Mouse (Mus musculus): Measurements from ENCODE around the gene Mocs3. TPM values are rescaled to one million over a fixed set of nuclear protein-coding genes. Genes with fewer than 3 reads are reported as not detected.

Gene Mocs3
- total RNA-seq, 2 experiments from 2014 or later = 16.7 to 17.4 TPM

DNA sequence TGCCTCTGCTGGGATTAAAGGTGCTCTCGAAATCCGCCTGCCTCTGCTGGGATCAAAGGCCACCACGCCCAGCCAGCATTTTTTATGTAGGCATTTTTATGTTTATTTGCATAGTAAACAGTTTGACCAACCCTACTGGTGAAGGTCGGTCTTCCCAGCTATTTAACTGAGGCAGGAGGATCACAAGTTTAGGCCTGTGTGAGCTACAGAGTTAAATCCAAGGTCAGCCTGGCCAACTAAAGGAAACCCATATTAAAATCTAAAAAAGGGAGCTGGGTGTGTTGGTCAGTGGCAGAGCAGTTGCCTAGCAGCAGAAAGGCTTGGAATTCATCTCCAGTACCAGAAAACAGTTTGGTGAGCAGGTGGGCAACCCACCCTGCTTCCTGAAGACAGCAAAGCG lies 2.9 kb downstream of the Mocs3 start:
- DNase-seq (ENCODE audit: low spot score in 2 of 2) = no peak

DNA sequence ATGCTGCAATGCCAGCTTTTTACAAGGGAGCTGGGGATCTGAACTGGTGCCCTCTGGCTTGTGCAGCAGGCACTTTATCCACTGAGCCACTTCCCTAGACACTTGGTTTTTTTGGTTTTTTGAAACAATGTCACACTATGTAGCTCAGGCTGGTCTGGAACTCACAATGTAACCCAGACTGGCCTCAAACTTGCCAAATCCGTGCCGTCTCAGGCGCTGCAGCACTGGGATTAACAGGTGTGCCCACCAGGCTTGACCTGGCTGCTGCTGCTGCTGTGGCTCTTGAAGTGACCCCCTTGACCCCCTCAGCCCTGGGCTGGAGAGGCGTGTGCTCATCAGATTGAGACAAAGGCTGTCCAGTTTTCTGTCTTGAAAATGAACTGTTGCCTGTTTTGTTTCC lies 7.9 kb downstream of the Mocs3 start:
- DNase-seq (ENCODE audit: low spot score in 2 of 2) = no peak

DNA sequence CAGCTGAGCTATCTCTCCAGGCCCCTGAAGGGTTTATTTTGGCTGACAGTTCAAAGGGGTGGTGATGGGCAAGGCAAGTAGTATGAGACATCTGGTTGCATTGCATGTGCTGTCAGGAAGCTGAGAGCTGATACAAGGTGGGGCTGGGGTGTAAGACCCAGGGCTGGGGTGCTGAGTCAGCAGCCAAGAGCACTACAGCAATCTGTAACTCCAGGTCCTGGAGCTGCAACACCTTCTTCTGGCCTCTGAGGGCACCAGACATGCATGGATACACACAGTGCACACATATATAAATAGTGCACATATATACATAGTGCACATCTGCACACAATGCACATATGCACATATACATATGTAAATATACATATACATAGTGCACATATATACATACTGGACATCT lies 12.4 kb downstream of the Mocs3 start:
- no peak for DNase-seq (ENCODE audit: low spot score in 2 of 2)

DNA sequence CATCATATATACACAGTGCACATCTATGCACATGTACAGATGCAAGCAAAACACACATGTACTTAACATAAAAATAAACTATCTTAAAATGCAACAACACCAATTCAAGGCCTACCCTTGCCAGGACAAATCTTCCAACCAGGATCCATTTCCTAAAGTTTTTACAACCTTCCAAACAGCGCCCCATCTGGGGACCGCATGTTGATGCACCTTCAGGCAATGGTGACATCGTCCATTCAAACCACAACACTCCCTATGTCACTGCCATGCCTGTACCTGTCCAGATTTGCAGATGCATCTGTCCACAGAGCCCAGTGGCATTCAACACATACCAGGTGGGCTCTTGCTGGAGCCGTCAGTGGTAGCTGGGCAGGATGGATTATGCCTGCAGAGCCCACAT lies 12.9 kb downstream of the Mocs3 start:
- DNase-seq (ENCODE audit: low spot score in 2 of 2) = no peak

DNA sequence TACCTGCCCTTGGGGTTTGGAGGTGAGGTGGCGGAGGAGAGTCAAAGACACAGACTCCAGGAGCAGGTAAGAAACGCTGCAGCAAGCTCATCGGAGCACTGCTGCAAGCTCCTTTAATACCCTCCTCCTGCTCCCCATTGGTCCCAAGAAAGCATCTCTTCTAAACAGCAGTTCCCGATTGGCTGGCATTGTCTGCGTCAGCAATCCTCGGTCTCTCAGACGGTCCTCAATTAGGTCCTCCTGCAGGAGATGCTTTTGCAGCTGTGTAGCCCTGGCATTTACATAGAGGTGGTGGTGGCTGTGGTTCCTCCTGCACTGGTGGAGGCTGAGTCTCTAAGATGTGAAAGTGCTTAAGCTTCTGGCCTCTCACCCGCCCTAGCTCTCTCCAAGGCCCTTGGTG lies 15.1 kb downstream of the Mocs3 start:
- no peak for DNase-seq (ENCODE audit: low spot score in 2 of 2)

DNA sequence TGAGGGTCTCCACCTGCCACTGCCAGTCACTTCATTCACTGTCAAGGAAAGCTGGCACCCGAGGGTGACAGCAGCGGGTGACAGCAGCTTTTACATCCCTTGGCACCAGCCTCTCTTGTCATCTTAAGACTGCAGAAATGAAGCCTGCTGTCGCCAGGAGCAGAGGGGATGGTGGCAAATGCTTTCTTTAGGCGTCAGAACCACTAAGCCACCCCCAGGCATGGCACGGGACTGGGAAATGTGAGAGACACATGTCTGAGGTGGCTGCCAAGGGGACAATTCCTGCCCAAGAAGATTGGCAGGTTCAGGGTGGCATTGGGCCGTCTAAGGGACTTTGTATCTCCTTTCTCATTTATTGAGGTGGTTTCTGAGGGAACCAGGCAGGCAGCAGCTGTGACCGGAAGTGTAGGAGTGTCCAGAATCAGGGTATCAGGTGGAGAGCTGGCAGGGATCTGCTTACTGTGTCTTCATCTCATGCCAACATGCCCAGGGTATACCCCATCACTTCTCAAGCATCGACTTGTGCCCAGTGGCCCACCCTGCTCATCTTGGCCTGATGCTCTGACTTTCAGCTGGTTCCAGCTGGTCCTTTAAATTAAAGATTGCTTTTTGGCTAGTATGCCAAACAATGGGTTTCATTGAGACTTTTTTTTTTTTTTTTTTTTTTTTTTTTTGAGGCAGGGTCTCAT lies 17.9 kb downstream of the Mocs3 start:
- DNase-seq (ENCODE audit: low spot score in 2 of 2) = peak; percentile 17 to 40

DNA sequence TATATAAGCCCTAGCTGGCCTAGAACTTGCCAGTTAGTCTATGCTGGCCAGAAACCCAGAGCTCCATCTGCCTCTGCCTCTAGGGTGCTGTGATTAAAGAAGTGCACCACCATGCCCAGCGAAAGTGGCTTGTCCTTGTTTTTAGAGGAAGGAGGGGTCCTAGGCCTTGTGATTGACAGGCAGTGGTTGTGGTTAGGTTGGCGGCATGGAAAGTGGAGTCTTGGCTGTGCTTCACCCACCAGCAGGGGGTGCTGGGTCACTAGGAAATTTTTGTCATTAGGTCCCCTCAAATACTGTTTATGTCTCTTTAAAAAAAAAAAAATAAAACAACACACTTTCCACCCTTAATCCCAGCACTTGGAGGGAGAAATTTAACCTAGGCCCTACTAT lies 18.4 kb downstream of the Mocs3 start:
- peak; percentile 29 to 40 for DNase-seq (ENCODE audit: low spot score in 2 of 2)

DNA sequence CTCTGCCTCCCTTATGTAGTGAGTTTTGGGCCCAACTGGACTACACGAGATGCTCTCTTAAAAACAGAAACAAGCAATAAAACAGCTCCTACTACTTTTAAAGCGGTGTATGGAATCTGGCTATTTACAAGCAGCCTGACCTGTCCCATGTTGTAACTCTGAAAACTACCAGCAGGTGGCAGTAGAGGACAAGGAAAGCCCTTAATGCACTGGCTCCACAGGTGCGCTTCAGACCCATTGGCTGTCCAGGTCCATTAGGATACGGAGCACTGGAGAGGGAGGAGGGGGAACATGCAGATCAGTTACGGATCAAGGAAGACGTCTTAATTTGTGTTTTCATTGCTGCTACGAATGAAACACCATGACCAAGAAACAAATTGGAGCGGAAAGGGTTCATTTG lies 19.8 kb downstream of the Mocs3 start:
- DNase-seq (ENCODE audit: low spot score in 2 of 2) = peak; percentile 86 to 90

DNA sequence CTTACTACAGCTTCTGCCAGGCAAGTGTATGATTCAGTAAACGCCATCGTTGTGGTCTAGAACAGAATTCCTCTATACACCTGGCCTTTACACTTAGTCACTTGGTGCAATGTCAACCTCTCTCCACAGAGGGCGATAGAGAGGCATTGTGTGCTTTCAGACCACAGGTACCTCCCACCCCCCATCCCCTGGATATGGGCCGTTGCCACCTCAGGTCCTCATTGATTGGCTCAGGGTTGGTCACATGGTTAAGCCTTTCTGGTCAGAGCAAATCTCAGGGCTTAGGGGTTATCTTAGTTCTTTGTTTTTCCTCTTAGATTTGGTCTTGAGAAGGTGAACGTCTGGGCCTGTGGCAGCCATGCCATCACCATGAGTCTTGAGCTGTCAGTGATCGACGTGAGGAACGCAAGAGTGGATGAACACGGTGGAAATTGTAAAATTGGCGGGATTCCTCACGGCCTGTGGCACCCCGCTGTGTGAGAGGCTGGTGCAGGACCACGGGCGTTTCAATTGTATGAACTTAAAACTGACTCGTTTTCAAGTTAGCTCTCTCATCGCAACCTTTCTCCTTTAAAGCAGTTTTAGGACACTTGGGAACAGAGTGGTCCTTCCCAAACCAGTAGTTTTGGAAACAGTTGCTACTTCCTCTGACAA lies 22.3 kb downstream of the Mocs3 start:
- no peak for DNase-seq (ENCODE audit: low spot score in 2 of 2)

DNA sequence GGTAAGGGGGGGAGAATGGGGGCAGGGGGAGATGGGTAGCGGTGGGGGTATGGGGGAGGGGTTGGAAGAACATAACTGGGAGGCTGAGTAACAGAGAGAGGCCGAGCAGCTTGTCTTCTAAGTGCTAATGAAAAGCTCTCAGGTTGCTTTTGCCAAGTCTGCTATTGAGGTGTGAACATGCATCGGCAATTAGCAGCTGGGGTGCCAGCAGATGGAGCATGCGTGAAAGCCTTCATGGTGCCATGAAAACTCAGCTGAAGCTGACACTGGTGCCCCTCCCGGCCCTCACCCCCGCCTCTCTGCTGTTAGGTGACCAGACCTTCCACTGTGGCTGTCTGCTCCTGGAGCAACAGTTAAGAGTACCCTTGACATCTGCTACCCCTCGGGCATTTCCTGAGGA lies 23.4 kb downstream of the Mocs3 start:
- no peak for DNase-seq (ENCODE audit: low spot score in 2 of 2)

DNA sequence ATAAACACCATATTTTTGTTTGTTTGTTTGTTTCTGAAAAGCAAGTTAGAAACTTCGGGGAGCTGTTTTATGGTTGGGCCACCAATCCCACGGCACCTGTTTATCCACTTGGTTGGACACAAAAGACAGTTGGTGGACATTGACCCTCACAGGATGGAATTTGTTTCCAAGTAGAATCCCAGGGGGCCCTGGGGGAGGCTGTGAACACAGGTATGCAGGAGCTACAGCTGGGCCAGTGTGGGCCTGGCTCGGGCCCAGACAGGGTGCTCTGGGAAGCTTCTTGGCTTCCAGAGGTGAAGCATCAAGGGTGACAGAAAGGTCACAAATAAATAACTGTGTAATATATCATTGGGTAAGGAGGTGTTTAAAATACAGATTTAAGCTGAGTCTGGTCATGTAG lies 26.1 kb downstream of the Mocs3 start:
- no peak for DNase-seq (ENCODE audit: low spot score in 2 of 2)

DNA sequence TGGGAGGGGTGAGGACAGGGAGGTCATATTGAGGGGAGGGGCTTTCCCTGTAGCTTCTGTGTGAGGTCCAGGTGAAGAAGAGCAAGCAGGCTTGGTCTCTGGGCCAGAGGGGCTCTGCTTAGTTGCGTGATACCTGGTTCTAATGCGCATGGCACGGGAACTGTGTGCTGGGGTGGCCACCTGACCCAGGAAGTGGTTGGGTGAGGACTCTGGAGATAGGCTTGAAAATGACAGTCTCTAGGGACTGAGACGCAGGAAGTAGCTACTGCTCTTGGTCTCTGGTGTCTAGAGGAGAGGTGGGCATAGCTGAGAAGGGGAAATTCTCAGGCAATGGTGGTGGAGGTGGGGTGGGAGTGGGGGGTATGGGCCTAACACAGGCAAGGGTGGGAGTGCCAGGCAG lies 26.8 kb downstream of the Mocs3 start:
- DNase-seq (ENCODE audit: low spot score in 2 of 2) = no peak

DNA sequence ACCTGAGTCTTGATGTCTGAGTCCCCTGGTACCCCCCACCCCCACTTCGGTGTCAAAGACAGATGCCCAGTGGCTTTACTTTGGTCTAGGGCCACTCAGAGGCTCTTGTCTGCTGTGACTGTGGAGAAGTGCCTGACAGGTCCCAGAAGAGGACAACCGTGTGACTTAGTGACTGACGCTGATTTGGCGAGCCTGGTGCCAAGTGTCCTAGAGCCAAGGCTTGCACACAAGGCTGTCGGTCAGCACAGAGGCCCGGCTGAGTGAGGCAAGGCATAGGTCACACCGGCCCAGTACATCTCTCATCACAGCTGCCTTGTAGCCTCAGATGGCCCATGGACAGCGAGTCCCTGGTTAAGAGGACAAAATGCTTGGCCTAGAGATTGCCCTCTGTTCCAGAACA lies 28.6 kb downstream of the Mocs3 start:
- DNase-seq (ENCODE audit: low spot score in 2 of 2) = no peak

DNA sequence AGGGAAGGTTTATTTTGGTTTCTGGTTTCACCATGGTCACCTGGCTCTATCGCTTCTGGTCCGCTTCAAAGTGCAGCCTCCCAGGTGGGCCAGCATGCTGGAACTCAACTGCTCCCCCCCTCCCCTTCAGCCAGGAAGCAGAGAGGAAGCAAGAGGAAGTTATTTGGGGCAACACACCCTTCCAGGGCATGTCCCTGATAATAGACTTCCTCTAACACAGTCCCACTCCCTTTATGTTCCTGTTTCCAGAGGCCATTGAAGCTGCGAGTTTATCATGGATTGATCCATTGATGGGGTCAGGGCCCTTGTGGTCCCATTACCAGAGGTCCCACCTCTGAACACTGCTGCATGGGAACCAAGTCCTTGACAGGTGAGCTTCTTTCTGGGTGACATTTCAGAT lies 29.7 kb downstream of the Mocs3 start:
- DNase-seq (ENCODE audit: low spot score in 2 of 2) = no peak

DNA sequence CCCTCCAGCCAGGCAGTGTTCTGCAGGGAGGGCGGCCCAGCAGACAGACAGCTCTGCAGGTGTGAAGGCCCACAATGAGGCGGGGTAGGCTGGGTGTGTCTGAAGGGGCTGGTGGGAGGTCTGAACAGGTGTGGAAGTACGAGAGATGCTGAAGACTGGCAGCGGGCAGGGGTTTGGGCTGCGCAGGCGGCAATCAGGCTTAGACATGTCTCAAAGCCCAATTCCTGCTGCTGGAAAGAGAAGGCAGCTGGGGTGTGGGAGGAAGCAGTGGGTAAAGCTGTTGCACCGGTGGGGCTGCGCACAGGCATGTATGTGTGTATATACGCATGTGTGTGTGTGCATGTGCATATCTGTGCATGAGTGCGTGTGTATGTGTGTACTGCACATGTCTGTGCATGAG lies 30.5 kb downstream of the Mocs3 start:
- peak; percentile 46 to 49 for DNase-seq (ENCODE audit: low spot score in 2 of 2)

DNA sequence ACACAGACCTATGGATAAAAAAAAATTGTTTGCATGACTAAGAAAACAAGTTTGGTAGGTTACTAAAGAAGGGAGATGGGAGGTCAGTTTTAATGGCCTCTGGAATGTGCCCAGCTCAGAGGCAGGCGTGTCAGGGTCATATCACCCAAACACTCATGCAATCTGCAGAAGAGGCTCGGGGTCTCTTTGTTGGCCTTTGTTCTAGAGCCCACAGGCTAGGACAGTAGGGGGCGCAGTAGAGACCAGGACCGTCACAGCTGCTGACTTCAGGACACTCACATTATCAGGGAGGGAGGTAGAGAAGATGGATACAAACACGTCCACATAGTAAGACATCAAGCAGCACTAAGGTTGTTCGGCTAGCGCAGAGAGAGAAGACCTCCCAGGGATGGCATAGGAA lies 37.6 kb downstream of the Mocs3 start:
- DNase-seq (ENCODE audit: low spot score in 2 of 2) = no peak

DNA sequence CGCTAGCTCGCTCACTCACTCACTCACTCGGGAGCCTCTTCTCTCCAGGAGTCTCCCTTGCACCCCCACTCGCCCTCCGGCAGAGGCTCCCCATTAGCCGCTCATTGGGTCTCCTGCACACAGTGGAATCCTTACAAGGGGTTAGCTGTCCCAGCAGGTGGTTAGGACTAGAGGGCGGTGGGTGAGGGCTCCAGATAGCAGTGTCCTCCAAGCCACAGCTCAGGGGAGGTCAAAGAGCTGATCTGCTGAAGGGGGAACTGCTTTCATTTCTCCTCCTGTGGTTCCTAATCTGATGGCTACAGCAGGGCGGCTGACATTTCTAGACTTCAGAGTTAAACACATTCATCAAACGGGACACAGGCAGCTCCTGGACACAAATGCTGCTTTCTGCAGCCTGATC lies 43.0 kb downstream of the Mocs3 start:
- peak in 1 of 2 experiments; percentile 12 for DNase-seq (ENCODE audit: low spot score in 2 of 2)

DNA sequence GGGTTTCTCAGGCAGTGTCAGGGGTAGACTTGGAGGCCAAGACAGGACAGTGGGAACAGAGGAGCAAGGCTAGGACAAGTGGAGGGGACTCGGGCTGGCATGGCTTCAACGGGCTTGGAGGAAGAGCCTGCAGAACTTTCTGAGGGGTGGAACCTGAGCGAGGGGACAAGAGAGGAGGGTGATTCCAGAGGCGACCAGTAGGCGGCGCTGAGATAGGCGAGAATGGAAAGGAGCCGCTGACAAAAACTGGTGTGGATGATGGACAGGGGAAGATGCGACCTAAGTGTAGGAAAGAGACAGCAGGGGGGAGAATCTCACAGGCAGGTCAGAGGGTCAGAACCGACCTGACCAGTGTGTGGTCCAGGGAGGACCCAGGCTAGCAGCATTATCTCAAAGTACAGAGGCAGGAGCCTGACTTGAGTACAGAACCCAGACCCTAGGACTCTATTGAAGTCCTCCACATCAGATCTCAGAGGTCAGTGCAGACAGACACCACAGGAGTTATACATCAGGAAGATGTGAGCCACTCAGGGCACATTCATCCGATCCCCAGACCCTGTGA lies 44.0 kb downstream of the Mocs3 start:
- DNase-seq (ENCODE audit: low spot score in 2 of 2) = peak; percentile 70

DNA sequence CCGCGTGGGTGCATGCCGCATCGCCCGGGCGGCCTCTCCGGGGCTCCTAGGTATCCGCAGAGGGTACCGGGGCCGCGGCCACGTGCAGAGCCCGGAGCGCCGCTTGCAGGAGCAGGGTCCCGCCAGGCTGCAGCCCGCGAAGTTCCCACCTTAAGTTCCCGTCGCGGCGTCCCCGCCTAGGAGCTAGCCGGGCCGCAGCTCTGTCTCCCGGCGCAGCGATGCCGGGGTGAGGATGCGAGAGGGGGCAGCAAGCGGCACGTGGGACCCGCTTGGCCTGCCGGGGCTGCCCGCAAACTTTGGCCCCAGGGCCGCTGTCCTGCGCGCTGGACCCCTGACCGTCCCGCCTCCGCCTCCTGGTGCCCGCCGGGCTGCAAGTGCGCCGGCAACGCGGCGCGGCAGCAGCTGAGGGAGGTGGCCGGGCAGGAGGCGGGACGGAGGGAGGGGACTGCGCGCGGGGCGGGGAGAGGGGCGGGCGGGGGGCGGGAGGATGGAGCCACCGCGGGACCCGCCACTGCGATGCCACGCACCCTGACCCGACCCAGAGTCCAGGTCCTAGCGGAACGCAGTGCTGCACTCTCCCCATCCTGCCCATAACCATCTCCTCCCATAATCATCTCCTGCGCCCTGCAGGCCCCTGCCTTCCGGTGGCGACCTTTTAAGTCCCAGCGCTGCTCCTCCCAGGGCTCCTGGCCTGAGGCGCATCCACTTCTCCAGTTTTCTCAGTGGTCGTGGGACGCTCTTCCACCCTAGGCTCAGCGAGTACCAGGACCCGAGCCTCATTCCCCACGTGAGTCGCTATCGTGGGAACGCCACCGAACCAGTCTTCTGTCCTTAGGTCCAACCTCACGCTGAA lies 50.5 kb downstream of the Mocs3 start:
- DNase-seq (ENCODE audit: low spot score in 2 of 2) = peak in 1 of 2 experiments; percentile 41

DNA sequence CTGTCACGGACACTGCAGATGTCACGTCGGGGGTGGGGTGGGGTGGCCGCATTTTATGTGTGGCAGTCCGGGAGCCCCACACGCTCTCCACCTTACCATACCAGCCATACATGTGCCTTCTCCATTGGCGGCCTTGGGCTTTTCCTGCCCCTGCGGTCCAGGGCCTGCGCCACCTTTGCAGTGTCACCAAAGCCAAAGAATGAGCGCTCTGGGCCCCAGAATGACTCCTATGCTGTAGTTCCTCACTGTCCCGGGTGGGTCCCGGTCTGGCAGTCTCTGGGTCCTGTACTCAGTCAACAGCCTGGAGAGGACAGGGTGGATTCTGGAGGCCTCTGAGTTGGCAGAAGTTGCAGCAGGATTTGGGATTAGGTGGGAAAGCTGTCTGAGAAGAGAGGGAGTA lies 51.2 kb downstream of the Mocs3 start, which contains the start of gene Kcng1:
TSS of gene Kcng1 (minus strand) at position 155 of the 400 bp plus-strand sequence.
- no peak for DNase-seq (ENCODE audit: low spot score in 2 of 2)
